Mouse (Mus musculus) thymus, adult 2 months (tissue): ENCODE results near the gene Dad1.

Experiments
- CTCF ChIP-seq: fragments of 200-500 bp; IDR thresholded peaks from 2 replicates; pipeline ENCODE4 v1.5.1; 2012; ENCODE audit warnings: mild to moderate bottlenecking, control low read depth, low read length, moderate library complexity, borderline replicate concordance; ENCODE audit not compliant: control insufficient read depth, poor library complexity, insufficient read depth; ENCODE audit errors: extremely low read depth
- POLR2A ChIP-seq: fragments of 200-500 bp; IDR thresholded peaks from 2 replicates; pipeline ENCODE4 v1.6.1; 2012; ENCODE audit warnings: mild to moderate bottlenecking, low read length, control low read depth, moderate library complexity; ENCODE audit not compliant: control insufficient read depth, poor library complexity, insufficient read depth; ENCODE audit errors: extremely low read depth

- TF ChIP-seq CTCF (no peak), POLR2A (no peak)
These were observed 22.5 kb upstream of the Dad1 start for GRCm38 (mm10) chr14:54276446-54276845.
